Mouse (Mus musculus) neural tube, embryonic 12.5 days (tissue): ENCODE results near the gene R3hcc1l. TPM values are rescaled to one million over a fixed set of nuclear protein-coding genes. Genes with fewer than 3 reads are reported as not detected.

ENCODE experiments used
- ATAC-seq: fragments of 200-750 bp; cut with Nextera tagmentation; 2 replicates; pipeline ENCODE4 v1.8.0; 2017; ENCODE audit warnings: low read depth, mild to moderate bottlenecking, moderate TSS enrichment, moderate library complexity; ENCODE audit not compliant: low FRiP score
- H3K27ac ChIP-seq: fragments of 300-500 bp; sonication (generic); 2 replicates; pipeline ENCODE4 v1.5.1; 2016
- H3K27me3 ChIP-seq: fragments of 300-500 bp; sonication (generic); replicated peaks from 2 replicates; pipeline ENCODE4 v1.6.1; 2016; ENCODE audit warnings: mild to moderate bottlenecking
- H3K36me3 ChIP-seq: fragments of 300-500 bp; sonication (generic); 2 replicates; pipeline ENCODE4 v1.6.1; 2016; ENCODE audit warnings: mild to moderate bottlenecking
- H3K4me1 ChIP-seq: fragments of 300-500 bp; sonication (generic); 2 replicates; pipeline ENCODE4 v1.6.1; 2016
- H3K4me2 ChIP-seq: fragments of 300-500 bp; sonication (generic); replicated peaks from 2 replicates; pipeline ENCODE4 v1.6.1; 2016; ENCODE audit warnings: mild to moderate bottlenecking
- H3K4me3 ChIP-seq: fragments of 300-500 bp; sonication (generic); 2 replicates; pipeline ENCODE4 v1.5.1; 2016
- H3K9ac ChIP-seq: fragments of 300-500 bp; sonication (generic); 2 replicates; pipeline ENCODE4 v1.6.1; 2016; ENCODE audit warnings: mild to moderate bottlenecking
- H3K9me3 ChIP-seq: fragments of 300-500 bp; sonication (generic); 2 replicates; pipeline ENCODE4 v1.6.1; 2016; ENCODE audit warnings: mild to moderate bottlenecking
- WGBS: fragments of 180-500 bp; shearing (Covaris S2); methylation state at CpG from one replicate; pipeline ENCODE4 v1.1.7; 2016; 5-methylcytosine and 5-hydroxymethylcytosine counted together
- polyA plus RNA-seq: library from polyadenylated mRNA; unstranded; fragments of >200 nt; fragmentation: Nextera tagmentation; extraction: Ambion mirVana; gene quantifications from 2 replicates; pipeline ENCODE4 v1.2.1, GENCODE M21; 2016

Gene R3hcc1l
- 19.0 and 22.5 TPM in 2 replicates for polyA plus RNA-seq

- under 1% methylated on average over 59 of the region's 59 CpGs for WGBS
- H3K36me3 ChIP-seq = no peaks in the 10 kb centered on the region
- peak within 1 kb of the TSS; percentile 82 for H3K4me2 ChIP-seq
- H3K9me3 ChIP-seq = no peaks in the 10 kb centered on the region
- no peak within 1 kb of the TSS for H3K27ac ChIP-seq
- H3K4me1 ChIP-seq = peaks cover 7% of the 10 kb centered on the region; the same call in 1 of the 2 replicates
- ATAC-seq = peak; percentile 95
- peak within 1 kb of the TSS; percentile 91 for H3K4me3 ChIP-seq
- H3K9ac ChIP-seq = peak within 1 kb of the TSS; percentile 74
- no peaks in the 10 kb centered on the region for H3K27me3 ChIP-seq
These were observed at the start of gene R3hcc1l for GRCm38 (mm10) chr19:42518620-42519310. TSS of gene R3hcc1l (plus strand) at chr19:42518759.

DNA sequence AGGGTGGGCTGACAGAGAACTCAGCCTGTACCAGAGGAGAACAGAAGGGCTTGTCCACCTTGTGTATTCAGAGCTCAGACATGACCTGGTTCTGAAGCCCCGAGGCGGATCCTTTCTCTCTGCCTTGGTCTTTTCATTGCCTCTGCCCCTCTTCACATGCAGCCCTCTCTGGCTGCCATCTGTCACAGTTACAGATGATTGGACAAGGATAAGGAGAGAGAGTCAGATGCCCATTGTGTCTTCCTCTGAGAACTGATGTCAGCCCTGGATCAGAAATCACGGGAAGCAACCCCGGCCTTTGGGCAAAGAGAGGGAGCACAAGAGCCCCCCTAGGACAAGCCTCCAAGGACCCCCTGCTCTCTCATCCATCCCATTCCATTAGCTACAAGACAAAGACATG, 47.0 kb upstream of the R3hcc1l start:
- Histone ChIP-seq H3K4me1 (no peaks in the 10 kb centered on the region), H3K27ac (no peak overlapping the region), H3K36me3 (no peaks in the 10 kb centered on the region), H3K4me2 (no peak overlapping the region), H3K9ac (no peak overlapping the region), H3K27me3 (no peaks in the 10 kb centered on the region), H3K4me3 (no peak overlapping the region), H3K9me3 (no peaks in the 10 kb centered on the region)
- no peak for ATAC-seq
- 59% methylated on average over 4 of the region's 4 CpGs for WGBS

- Histone ChIP-seq H3K9ac (no peak overlapping the region), H3K4me3 (no peak overlapping the region), H3K4me1 (no peaks in the 10 kb centered on the region), H3K27me3 (no peaks in the 10 kb centered on the region), H3K27ac (no peak overlapping the region), H3K4me2 (no peak overlapping the region), H3K9me3 (no peaks in the 10 kb centered on the region), H3K36me3 (no peaks in the 10 kb centered on the region)
- no peak for ATAC-seq
- WGBS = 33% methylated on average over 11 of the region's 11 CpGs
These were observed 45.7 kb upstream of the R3hcc1l start for GRCm38 (mm10) chr19:42472831-42473230.

DNA sequence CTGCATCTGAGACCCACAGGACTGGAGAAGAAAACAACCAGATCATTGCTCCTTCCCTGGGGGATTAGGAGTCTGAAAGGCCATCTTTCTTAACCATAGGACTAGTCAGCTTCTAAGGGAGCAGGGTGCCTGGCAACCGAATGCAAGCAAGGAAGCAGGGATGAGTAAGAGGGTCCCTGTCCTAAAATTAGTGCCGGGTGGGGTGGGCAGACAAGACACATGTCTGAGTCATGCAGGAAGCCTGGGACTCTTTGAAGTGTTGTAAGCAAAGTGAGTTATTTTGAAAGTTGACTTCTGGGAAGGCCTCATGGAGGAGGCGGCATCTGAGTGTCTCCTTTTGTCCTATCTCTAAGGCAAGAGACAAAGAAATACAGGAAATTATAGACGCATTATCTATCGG, 40.8 kb upstream of the R3hcc1l start:
- Histone ChIP-seq H3K9me3 (no peaks in the 10 kb centered on the region), H3K4me1 (no peaks in the 10 kb centered on the region), H3K9ac (no peak overlapping the region), H3K4me2 (no peak overlapping the region), H3K27ac (no peak overlapping the region), H3K4me3 (no peak overlapping the region), H3K36me3 (no peaks in the 10 kb centered on the region), H3K27me3 (no peaks in the 10 kb centered on the region)
- ATAC-seq = no peak
- WGBS = 82% methylated on average over 5 of the region's 5 CpGs

- Histone ChIP-seq H3K4me2 (no peak overlapping the region), H3K9ac (no peak overlapping the region), H3K4me3 (no peak overlapping the region), H3K9me3 (no peaks in the 10 kb centered on the region), H3K27ac (no peak overlapping the region), H3K27me3 (no peaks in the 10 kb centered on the region), H3K4me1 (no peaks in the 10 kb centered on the region), H3K36me3 (no peaks in the 10 kb centered on the region)
- WGBS = 52% methylated on average over 12 of the region's 12 CpGs
- ATAC-seq = no peak; the same call in 1 of the 2 replicates
These were observed 40.3 kb upstream of the R3hcc1l start for GRCm38 (mm10) chr19:42478303-42478702.

DNA sequence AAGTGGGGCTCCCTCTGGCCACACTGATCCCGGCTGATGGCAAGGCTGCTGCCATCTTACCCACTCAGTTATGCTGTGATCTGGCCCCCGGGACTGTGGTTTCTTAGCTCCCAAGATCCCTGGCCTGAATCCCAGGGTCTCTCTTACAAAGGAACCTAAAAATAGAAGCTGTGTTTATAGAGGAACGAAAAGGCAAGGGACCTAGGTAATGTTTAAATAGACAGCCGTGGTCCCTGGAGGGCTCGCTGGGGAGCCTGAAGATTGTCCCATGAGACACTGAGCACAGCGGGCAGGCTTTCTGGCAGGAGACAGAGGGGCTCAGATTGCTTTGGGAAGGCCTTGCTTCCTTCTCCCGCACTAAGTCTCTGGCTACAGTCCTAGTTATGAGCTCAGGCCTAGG, 33.1 kb upstream of the R3hcc1l start:
- no peak for ATAC-seq
- WGBS = 75% methylated on average over 7 of the region's 7 CpGs
- H3K9me3 ChIP-seq = no peaks in the 10 kb centered on the region
- H3K4me3 ChIP-seq = no peak overlapping the region
- H3K36me3 ChIP-seq = no peaks in the 10 kb centered on the region
- no peaks in the 10 kb centered on the region for H3K4me1 ChIP-seq
- H3K27ac ChIP-seq = no peak overlapping the region
- no peak overlapping the region for H3K9ac ChIP-seq
- H3K27me3 ChIP-seq = no peaks in the 10 kb centered on the region
- H3K4me2 ChIP-seq = no peak overlapping the region

- Histone ChIP-seq H3K4me2 (no peak overlapping the region), H3K27me3 (no peaks in the 10 kb centered on the region), H3K36me3 (no peaks in the 10 kb centered on the region), H3K9ac (no peak overlapping the region), H3K4me3 (no peak overlapping the region), H3K27ac (no peak overlapping the region), H3K9me3 (no peaks in the 10 kb centered on the region), H3K4me1 (no peaks in the 10 kb centered on the region)
- ATAC-seq = no peak
- WGBS = 85% methylated on average over 3 of the region's 3 CpGs
These were observed 31.3 kb upstream of the R3hcc1l start for GRCm38 (mm10) chr19:42487261-42487660.

GRCm38 (mm10) chr19:42493257-42493917, 25.2 kb upstream of the R3hcc1l start:
- WGBS = 42% methylated on average over 5 of the region's 5 CpGs
- no peaks in the 10 kb centered on the region for H3K9me3 ChIP-seq
- H3K4me3 ChIP-seq = no peak overlapping the region
- H3K9ac ChIP-seq = no peak overlapping the region
- no peaks in the 10 kb centered on the region for H3K27me3 ChIP-seq
- H3K36me3 ChIP-seq = no peaks in the 10 kb centered on the region
- no peak overlapping the region for H3K4me2 ChIP-seq
- ATAC-seq = 0 out of 2 replicates have a peak, but pooled peaks have one; percentile 25
- H3K4me1 ChIP-seq = 0 out of 2 replicates have a peak, but pooled peaks cover 7% of the 10 kb centered on the region
- no peak overlapping the region for H3K27ac ChIP-seq

DNA sequence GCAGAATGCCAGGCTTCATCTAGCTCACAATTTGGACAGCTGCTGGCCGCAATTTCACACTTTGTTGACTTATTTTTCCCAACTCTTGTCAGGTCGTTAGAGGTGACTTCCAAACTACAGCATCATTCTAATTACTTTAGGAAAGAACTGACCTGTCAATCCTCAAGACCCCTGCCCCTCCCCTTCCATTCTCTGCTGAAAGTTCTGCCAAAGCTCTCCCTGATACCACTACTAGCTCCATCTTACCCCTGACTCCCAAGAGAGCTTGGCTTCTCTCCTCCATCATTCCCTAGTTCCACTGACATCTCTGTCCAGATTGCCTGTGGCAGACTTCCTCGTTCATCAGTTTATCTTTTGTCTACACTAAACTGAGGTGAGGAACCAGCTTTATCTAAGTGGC, 14.4 kb upstream of the R3hcc1l start:
- Histone ChIP-seq H3K27ac (no peak overlapping the region), H3K4me3 (no peak overlapping the region), H3K9me3 (no peaks in the 10 kb centered on the region), H3K36me3 (no peaks in the 10 kb centered on the region), H3K4me2 (no peak overlapping the region), H3K27me3 (no peaks in the 10 kb centered on the region), H3K9ac (no peak overlapping the region), H3K4me1 (no peaks in the 10 kb centered on the region)
- WGBS = 66% methylated on average over 3 of the region's 3 CpGs
- no peak for ATAC-seq

DNA sequence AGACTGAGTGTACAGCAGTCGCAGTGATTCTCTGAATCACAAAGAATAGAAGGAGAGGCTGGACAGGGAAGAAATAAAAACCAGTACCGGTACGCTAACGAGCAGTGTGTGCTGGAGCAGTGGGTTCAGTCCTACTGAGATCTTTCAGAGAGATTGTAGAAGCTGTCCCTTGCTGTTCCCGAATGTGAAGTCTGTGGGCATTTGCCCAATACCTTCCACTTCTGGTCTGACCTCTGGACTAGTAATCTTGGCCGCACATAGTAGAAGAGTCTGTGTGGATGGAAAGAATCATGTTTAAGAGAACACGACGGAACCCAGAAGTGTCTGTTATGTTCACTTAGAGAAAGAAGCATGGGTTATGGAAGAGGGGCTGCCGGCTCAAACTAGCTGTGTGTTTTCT, 8.9 kb upstream of the R3hcc1l start:
- no peak overlapping the region for H3K9ac ChIP-seq
- H3K4me1 ChIP-seq = no peaks in the 10 kb centered on the region
- H3K27me3 ChIP-seq = no peaks in the 10 kb centered on the region
- H3K9me3 ChIP-seq = no peaks in the 10 kb centered on the region
- no peaks in the 10 kb centered on the region for H3K36me3 ChIP-seq
- no peak overlapping the region for H3K4me2 ChIP-seq
- ATAC-seq = no peak
- H3K27ac ChIP-seq = no peak overlapping the region
- 89% methylated on average over 9 of the region's 9 CpGs for WGBS
- no peak overlapping the region for H3K4me3 ChIP-seq

GRCm38 (mm10) chr19:42510276-42511171, 8.0 kb upstream of the R3hcc1l start:
- no peak overlapping the region for H3K27ac ChIP-seq
- H3K9ac ChIP-seq = no peak overlapping the region
- WGBS = 68% methylated on average over 16 of the region's 16 CpGs
- H3K4me2 ChIP-seq = no peak overlapping the region
- no peaks in the 10 kb centered on the region for H3K27me3 ChIP-seq
- no peaks in the 10 kb centered on the region for H3K36me3 ChIP-seq
- no peak overlapping the region for H3K4me3 ChIP-seq
- H3K9me3 ChIP-seq = no peaks in the 10 kb centered on the region
- ATAC-seq = no peak
- H3K4me1 ChIP-seq = no peaks in the 10 kb centered on the region

DNA sequence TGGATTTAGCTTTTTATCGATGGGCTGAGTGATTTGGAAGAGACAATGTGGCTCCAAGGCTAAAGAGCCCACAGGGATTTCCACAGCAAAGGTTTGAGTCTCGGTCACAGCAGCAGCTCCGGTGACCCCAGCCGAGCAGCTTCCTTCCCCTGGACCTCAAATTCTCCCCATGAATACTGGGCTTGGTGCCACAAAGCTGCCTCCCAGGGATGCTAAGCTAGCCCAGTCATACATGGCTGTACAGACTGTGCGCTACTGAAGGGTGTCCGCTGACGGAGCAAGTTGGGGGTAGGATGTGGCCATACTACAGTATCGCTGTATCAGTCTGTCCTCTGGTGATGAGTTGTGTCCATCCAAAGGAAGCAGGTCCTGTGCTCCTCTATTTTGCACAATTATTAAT, 2.9 kb upstream of the R3hcc1l start:
- no peak for ATAC-seq
- WGBS = 88% methylated on average over 8 of the region's 8 CpGs

More for the DNA sequence above, 2.9 kb upstream of the R3hcc1l start:
- H3K36me3 ChIP-seq = no peaks in the 10 kb centered on the region
- H3K4me1 ChIP-seq = peaks cover 7% of the 10 kb centered on the region; the same call in 1 of the 2 replicates
- no peaks in the 10 kb centered on the region for H3K27me3 ChIP-seq
- no peak overlapping the region for H3K4me2 ChIP-seq
- H3K4me3 ChIP-seq = no peak overlapping the region
- no peak overlapping the region for H3K9ac ChIP-seq
- H3K27ac ChIP-seq = no peak overlapping the region
- no peaks in the 10 kb centered on the region for H3K9me3 ChIP-seq
